Mouse (Mus musculus): Measurements from ENCODE around the gene Asz1. TPM values are rescaled to one million over a fixed set of nuclear protein-coding genes. Genes with fewer than 3 reads are reported as not detected.

Asz1 gene
- polyA plus RNA-seq, 1 experiment from 2014 or later: not detected

DNA sequence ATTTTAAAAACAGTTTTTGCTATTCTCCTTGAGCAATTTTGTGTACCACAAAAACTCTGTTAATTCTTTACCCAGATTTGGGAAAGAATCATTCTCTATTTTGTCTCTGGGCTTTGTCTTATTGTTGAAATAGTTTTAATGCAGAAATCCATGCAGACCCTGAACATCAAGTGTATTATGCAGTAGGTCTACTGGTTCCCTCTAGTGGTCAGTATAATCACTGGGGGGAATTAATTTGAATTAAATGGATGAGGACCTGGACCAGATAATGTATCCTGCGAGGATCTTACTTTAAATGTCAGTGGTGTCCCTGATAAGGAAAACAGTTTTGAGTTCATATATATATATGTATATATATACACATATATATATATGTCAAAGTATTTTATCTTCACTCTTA lies 30.2 kb downstream of the Asz1 start:
- H3K36me3 ChIP-seq (replicated peaks; ENCODE audit: control insufficient read depth, insufficient read depth, low read depth, low read length): no peaks in the 10 kb centered on the region
- WGBS: 34% methylated on average over 1 of the region's 1 CpGs
- ATAC-seq (replicated peaks; ENCODE audit: insufficient number of reproducible peaks, low FRiP score, low TSS enrichment, low read depth): no peak
- H3K9me3 ChIP-seq (replicated peaks; ENCODE audit: control insufficient read depth, low read length): no peaks in the 10 kb centered on the region
- peak; percentile 65 for DNase-seq (ENCODE audit: low spot score)
- H3K27me3 ChIP-seq (ENCODE audit: control insufficient read depth, insufficient read depth, low read length): no peaks in the 10 kb centered on the region
- no peak overlapping the region for H3K4me3 ChIP-seq (ENCODE audit: low read depth, low read length)
- H3K27ac ChIP-seq (replicated peaks; ENCODE audit: low read depth, low read length): no peak overlapping the region
- no peak overlapping the region for H3K4me2 ChIP-seq (ENCODE audit: low read depth, low read length)
- H3K4me1 ChIP-seq (ENCODE audit: control insufficient read depth, insufficient read depth, low read length): no peaks in the 10 kb centered on the region
- H3K9ac ChIP-seq (replicated peaks; ENCODE audit: low read length): no peak overlapping the region

DNA sequence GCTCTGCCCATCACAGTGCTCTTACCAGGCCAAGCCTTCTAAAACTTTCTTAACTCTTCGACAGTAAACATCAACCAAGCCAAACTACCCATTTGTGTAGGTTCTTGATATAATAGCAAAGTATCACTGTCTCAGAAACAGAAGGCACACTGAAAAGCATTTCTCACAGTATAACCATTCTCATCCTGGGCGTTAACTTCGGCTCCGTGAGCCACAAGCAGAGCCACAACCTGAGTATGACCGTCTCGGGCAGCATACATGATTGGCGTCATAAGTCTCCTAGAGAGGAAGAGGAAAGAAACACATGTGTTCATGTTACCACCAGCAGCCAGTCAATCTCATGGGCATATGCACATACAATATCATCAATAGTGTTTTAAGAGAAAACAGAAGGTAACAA lies 31.9 kb downstream of the Asz1 start:
- H3K4me2 ChIP-seq (ENCODE audit: low read depth, low read length): no peak overlapping the region
- H3K9me3 ChIP-seq (replicated peaks; ENCODE audit: control insufficient read depth, low read length): no peaks in the 10 kb centered on the region
- H3K27me3 ChIP-seq (ENCODE audit: control insufficient read depth, insufficient read depth, low read length): no peaks in the 10 kb centered on the region
- no peak for ATAC-seq (replicated peaks; ENCODE audit: insufficient number of reproducible peaks, low FRiP score, low TSS enrichment, low read depth)
- 79% methylated on average over 7 of the region's 7 CpGs for WGBS
- no peaks in the 10 kb centered on the region for H3K36me3 ChIP-seq (replicated peaks; ENCODE audit: control insufficient read depth, insufficient read depth, low read depth, low read length)
- no peak overlapping the region for H3K4me3 ChIP-seq (ENCODE audit: low read depth, low read length)
- no peaks in the 10 kb centered on the region for H3K4me1 ChIP-seq (ENCODE audit: control insufficient read depth, insufficient read depth, low read length)
- H3K27ac ChIP-seq (replicated peaks; ENCODE audit: low read depth, low read length): no peak overlapping the region
- H3K9ac ChIP-seq (replicated peaks; ENCODE audit: low read length): no peak overlapping the region
- DNase-seq (ENCODE audit: low spot score): no peak

DNA sequence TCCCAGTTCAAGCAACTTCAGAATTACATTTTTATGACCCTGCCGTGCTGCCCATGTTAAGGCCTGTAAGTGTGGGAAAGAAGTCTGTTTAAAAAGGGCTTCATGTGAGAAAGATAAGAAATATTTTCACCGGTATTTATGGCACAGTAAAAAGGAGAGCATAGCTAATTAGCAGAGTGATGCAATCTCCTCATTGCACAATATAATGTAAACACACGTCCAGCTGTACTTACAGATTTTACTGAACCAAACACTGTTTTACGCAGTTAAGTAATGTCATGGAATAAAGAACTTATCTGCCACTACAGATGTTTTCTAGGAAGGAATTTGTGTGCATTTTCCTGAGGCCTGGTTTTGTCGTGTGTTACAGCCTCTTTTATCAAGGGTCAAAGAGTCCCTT lies 32.3 kb downstream of the Asz1 start:
- no peaks in the 10 kb centered on the region for H3K27me3 ChIP-seq (ENCODE audit: control insufficient read depth, insufficient read depth, low read length)
- no peak overlapping the region for H3K4me3 ChIP-seq (ENCODE audit: low read depth, low read length)
- H3K4me2 ChIP-seq (ENCODE audit: low read depth, low read length): no peak overlapping the region
- no peaks in the 10 kb centered on the region for H3K36me3 ChIP-seq (replicated peaks; ENCODE audit: control insufficient read depth, insufficient read depth, low read depth, low read length)
- WGBS: 71% methylated on average over 5 of the region's 5 CpGs
- ATAC-seq (replicated peaks; ENCODE audit: insufficient number of reproducible peaks, low FRiP score, low TSS enrichment, low read depth) (no peak), DNase-seq (ENCODE audit: low spot score) (no peak)
- H3K27ac ChIP-seq (replicated peaks; ENCODE audit: low read depth, low read length): no peak overlapping the region
- H3K9me3 ChIP-seq (replicated peaks; ENCODE audit: control insufficient read depth, low read length): no peaks in the 10 kb centered on the region
- no peaks in the 10 kb centered on the region for H3K4me1 ChIP-seq (ENCODE audit: control insufficient read depth, insufficient read depth, low read length)
- no peak overlapping the region for H3K9ac ChIP-seq (replicated peaks; ENCODE audit: low read length)

DNA sequence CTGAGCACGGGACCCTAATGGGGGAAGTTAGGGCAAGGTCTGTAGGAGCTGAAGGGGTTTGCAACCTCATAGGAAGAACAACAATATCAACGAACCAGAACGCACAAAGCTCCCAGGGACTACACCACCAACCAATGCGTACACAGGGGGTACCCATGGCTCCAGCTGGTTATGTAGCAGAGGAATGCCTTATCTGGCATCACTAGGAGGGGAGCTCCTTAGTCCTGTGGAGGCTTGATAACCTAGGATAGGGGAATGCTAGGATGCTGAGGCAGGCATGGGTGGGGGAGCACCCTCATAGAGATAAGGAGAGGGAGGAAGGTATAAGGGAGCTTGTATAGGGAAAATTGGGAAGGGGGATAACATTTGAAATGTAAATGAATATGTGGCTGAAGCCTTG lies 51.0 kb downstream of the Asz1 start:
- Histone ChIP-seq H3K27me3 (ENCODE audit: control insufficient read depth, insufficient read depth, low read length) (no peaks in the 10 kb centered on the region), H3K27ac (replicated peaks; ENCODE audit: low read depth, low read length) (no peak overlapping the region), H3K36me3 (replicated peaks; ENCODE audit: control insufficient read depth, insufficient read depth, low read depth, low read length) (no peaks in the 10 kb centered on the region), H3K9me3 (replicated peaks; ENCODE audit: control insufficient read depth, low read length) (no peaks in the 10 kb centered on the region), H3K9ac (replicated peaks; ENCODE audit: low read length) (no peak overlapping the region), H3K4me3 (ENCODE audit: low read depth, low read length) (no peak overlapping the region), H3K4me1 (ENCODE audit: control insufficient read depth, insufficient read depth, low read length) (no peaks in the 10 kb centered on the region), H3K4me2 (ENCODE audit: low read depth, low read length) (no peak overlapping the region)
- DNase-seq (ENCODE audit: low spot score) (no peak), ATAC-seq (replicated peaks; ENCODE audit: insufficient number of reproducible peaks, low FRiP score, low TSS enrichment, low read depth) (no peak)
- 92% methylated on average over 4 of the region's 4 CpGs for WGBS

DNA sequence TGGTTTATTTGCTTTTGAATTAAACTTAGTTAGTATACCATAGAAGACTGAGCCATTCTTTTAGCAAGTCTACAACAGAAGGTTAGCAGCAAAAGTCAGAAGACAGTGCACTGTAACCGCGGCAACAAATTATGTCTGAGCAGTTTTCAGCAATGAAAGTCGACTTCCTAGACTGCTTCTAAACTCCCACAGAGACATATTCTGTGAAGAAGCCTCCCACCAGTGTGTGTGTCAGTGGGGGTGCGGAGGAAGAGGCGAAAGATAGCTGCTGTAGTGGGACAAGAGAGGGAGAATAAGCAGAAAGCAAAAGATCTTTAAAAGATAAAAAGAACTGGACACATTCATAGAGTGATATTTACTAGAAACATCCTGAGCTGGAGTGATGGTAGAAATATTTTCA lies 57.2 kb downstream of the Asz1 start:
- 79% methylated on average over 5 of the region's 5 CpGs for WGBS
- Histone ChIP-seq H3K9ac (replicated peaks; ENCODE audit: low read length) (no peak overlapping the region), H3K27me3 (ENCODE audit: control insufficient read depth, insufficient read depth, low read length) (no peaks in the 10 kb centered on the region), H3K27ac (replicated peaks; ENCODE audit: low read depth, low read length) (no peak overlapping the region), H3K9me3 (replicated peaks; ENCODE audit: control insufficient read depth, low read length) (no peaks in the 10 kb centered on the region), H3K4me1 (ENCODE audit: control insufficient read depth, insufficient read depth, low read length) (no peaks in the 10 kb centered on the region), H3K4me3 (ENCODE audit: low read depth, low read length) (no peak overlapping the region), H3K4me2 (ENCODE audit: low read depth, low read length) (no peak overlapping the region), H3K36me3 (replicated peaks; ENCODE audit: control insufficient read depth, insufficient read depth, low read depth, low read length) (no peaks in the 10 kb centered on the region)
- ATAC-seq (replicated peaks; ENCODE audit: insufficient number of reproducible peaks, low FRiP score, low TSS enrichment, low read depth) (no peak), DNase-seq (ENCODE audit: low spot score) (no peak)

DNA sequence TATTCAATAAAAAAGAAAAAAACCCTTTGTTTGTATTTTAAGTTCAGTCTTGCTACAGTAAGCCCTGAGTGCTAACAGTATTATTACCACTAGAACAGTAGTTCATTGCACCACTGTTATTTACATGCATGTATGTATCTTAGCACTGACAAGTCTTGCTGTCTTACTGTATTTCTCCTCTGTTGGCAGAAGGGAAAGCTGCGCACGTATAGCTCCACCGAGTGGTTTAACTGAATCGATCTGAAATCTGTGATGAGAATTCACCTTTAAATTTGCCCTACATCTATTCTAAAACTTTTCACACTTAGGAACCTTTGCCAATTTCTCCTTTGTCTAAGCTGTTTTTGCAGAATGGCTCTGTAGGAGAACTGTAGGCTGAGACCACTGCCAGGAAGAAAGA lies 64.6 kb downstream of the Asz1 start:
- no peaks in the 10 kb centered on the region for H3K9me3 ChIP-seq (replicated peaks; ENCODE audit: control insufficient read depth, low read length)
- H3K36me3 ChIP-seq (replicated peaks; ENCODE audit: control insufficient read depth, insufficient read depth, low read depth, low read length): no peaks in the 10 kb centered on the region
- no peak overlapping the region for H3K27ac ChIP-seq (replicated peaks; ENCODE audit: low read depth, low read length)
- H3K4me1 ChIP-seq (ENCODE audit: control insufficient read depth, insufficient read depth, low read length): no peaks in the 10 kb centered on the region
- DNase-seq (ENCODE audit: low spot score): no peak
- no peaks in the 10 kb centered on the region for H3K27me3 ChIP-seq (ENCODE audit: control insufficient read depth, insufficient read depth, low read length)
- no peak overlapping the region for H3K9ac ChIP-seq (replicated peaks; ENCODE audit: low read length)
- H3K4me3 ChIP-seq (ENCODE audit: low read depth, low read length): no peak overlapping the region
- 84% methylated on average over 4 of the region's 4 CpGs for WGBS
- no peak overlapping the region for H3K4me2 ChIP-seq (ENCODE audit: low read depth, low read length)
- ATAC-seq (replicated peaks; ENCODE audit: insufficient number of reproducible peaks, low FRiP score, low TSS enrichment, low read depth): no peak

DNA sequence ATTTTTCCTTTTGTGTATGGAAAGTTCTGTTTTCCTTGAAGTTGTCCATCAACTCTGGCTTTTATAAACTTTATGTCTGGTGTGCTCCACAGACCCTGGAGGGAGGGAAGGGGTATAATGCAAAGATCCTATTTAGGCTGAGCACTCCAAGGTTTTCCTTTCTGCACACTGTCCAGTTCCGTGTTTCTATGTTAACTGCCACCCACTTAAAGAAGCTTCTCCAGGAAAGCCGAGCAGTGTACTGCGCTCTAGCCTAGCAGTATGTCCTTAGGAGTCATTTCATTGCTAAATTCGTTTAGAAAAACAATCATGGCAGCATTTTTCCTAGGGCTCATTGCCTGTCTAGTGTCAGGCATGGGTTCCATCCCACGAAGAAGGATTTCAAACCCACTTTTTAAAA lies 65.7 kb downstream of the Asz1 start:
- no peak for ATAC-seq (replicated peaks; ENCODE audit: insufficient number of reproducible peaks, low FRiP score, low TSS enrichment, low read depth)
- WGBS: 81% methylated on average over 5 of the region's 5 CpGs
- Histone ChIP-seq H3K4me3 (ENCODE audit: low read depth, low read length) (no peak overlapping the region), H3K27me3 (ENCODE audit: control insufficient read depth, insufficient read depth, low read length) (no peaks in the 10 kb centered on the region), H3K9me3 (replicated peaks; ENCODE audit: control insufficient read depth, low read length) (no peaks in the 10 kb centered on the region), H3K27ac (replicated peaks; ENCODE audit: low read depth, low read length) (no peak overlapping the region), H3K4me2 (ENCODE audit: low read depth, low read length) (no peak overlapping the region), H3K9ac (replicated peaks; ENCODE audit: low read length) (no peak overlapping the region), H3K36me3 (replicated peaks; ENCODE audit: control insufficient read depth, insufficient read depth, low read depth, low read length) (no peaks in the 10 kb centered on the region), H3K4me1 (ENCODE audit: control insufficient read depth, insufficient read depth, low read length) (no peaks in the 10 kb centered on the region)
- DNase-seq (ENCODE audit: low spot score): no peak

DNA sequence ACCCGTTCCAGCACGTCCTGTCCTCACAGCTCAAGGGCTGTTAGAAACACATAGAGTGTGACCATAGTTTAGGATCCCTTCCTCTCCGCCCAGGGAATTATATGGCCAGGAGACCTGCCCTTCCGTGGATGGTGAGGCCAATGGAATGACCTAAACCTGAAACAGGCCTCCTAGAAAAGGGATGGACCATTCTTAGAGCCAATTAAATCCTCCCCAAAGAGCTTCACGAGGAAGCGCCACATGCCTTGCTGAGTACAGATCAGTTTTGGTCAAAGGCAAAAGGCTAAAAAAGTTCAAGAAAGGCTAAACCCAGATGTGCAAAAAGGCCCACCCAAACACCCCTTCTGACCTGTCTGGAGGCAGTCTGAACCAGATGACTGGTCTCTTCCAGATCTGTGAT lies 76.6 kb downstream of the Asz1 start:
- 16% methylated on average over 6 of the region's 6 CpGs for WGBS
- no peak for DNase-seq (ENCODE audit: low spot score)

More for the DNA sequence above, 76.6 kb downstream of the Asz1 start:
- ATAC-seq (replicated peaks; ENCODE audit: insufficient number of reproducible peaks, low FRiP score, low TSS enrichment, low read depth): no peak
- Histone ChIP-seq H3K4me3 (ENCODE audit: low read depth, low read length) (peak overlapping the region; percentile 41), H3K4me2 (ENCODE audit: low read depth, low read length) (peak overlapping the region; percentile 93), H3K4me1 (ENCODE audit: control insufficient read depth, insufficient read depth, low read length) (no peaks in the 10 kb centered on the region; the same call in 1 of the 2 replicates), H3K27me3 (ENCODE audit: control insufficient read depth, insufficient read depth, low read length) (peaks cover 19% of the 10 kb centered on the region), H3K9ac (replicated peaks; ENCODE audit: low read length) (no peak overlapping the region), H3K27ac (replicated peaks; ENCODE audit: low read depth, low read length) (no peak overlapping the region), H3K9me3 (replicated peaks; ENCODE audit: control insufficient read depth, low read length) (no peaks in the 10 kb centered on the region), H3K36me3 (replicated peaks; ENCODE audit: control insufficient read depth, insufficient read depth, low read depth, low read length) (no peaks in the 10 kb centered on the region)

All from embryonic facial prominence, embryonic 11.5 days (tissue).